Mouse (Mus musculus) MEL (cell line): ENCODE results near the gene Pbp2. TPM values are rescaled to one million over a fixed set of nuclear protein-coding genes. Genes with fewer than 3 reads are reported as not detected.

Source experiments
- DNase-seq: peaks from one replicate; pipeline ENCODE4 v3.0.0; 2011; ENCODE audit warnings: low read depth, low spot score
- H3K27ac ChIP-seq: 2 replicates; pipeline ENCODE4 v1.5.1; 2012; ENCODE audit warnings: low read depth, mild to moderate bottlenecking, control low read depth, low read length, moderate library complexity; ENCODE audit not compliant: control insufficient read depth
- H3K27me3 ChIP-seq, 2 experiments: fragments of 150-350 bp in 1 of 2; sonication (generic) in 1 of 2; 2 replicates each; pipeline ENCODE4 v1.6.1; 2012; ENCODE audit warnings: low read length in 2 of 2, mild to moderate bottlenecking in 2 of 2, improper control_type of control experiment in 1 of 2, moderate library complexity in 1 of 2; ENCODE audit not compliant: insufficient read depth in 2 of 2, control insufficient read depth in 1 of 2
- H3K36me3 ChIP-seq, 2 experiments: 2 replicates each; pipeline ENCODE4 v1.6.1; 2012 to 2014; ENCODE audit warnings: low read length in 2 of 2, improper control_type of control experiment in 1 of 2, inconsistent platforms in 1 of 2, mild to moderate bottlenecking in 1 of 2; ENCODE audit not compliant: insufficient read depth in 2 of 2, control insufficient read depth in 1 of 2
- H3K4me1 ChIP-seq, 2 experiments: fragments of 150-350 bp in 1 of 2; sonication (generic) in 1 of 2; 2 replicates each; pipeline ENCODE4 v1.6.1; 2012; ENCODE audit warnings: low read length in 2 of 2, improper control_type of control experiment in 1 of 2, mild to moderate bottlenecking in 1 of 2; ENCODE audit not compliant: insufficient read depth in 2 of 2, control insufficient read depth in 1 of 2
- H3K4me3 ChIP-seq, 2 experiments: fragments of 150-350 bp in 1 of 2; sonication (generic) in 1 of 2; 2 replicates each; pipeline ENCODE4 v1.5.1; 2012; ENCODE audit warnings: low read depth in 2 of 2, low read length in 2 of 2, mild to moderate bottlenecking in 2 of 2, moderate library complexity in 2 of 2, control low read depth in 1 of 2, improper control_type of control experiment in 1 of 2; ENCODE audit not compliant: control insufficient read depth in 1 of 2, insufficient read depth in 1 of 2
- H3K79me2 ChIP-seq: 2 replicates; pipeline ENCODE4 v1.6.1; 2012; ENCODE audit warnings: mild to moderate bottlenecking, low read length, moderate library complexity; ENCODE audit not compliant: control insufficient read depth, poor library complexity, insufficient read depth
- H3K9ac ChIP-seq: 2 replicates; pipeline ENCODE4 v1.6.1; 2012; ENCODE audit warnings: low read depth, mild to moderate bottlenecking, control low read depth, low read length, moderate library complexity; ENCODE audit not compliant: control insufficient read depth, poor library complexity, severe bottlenecking
- H3K9me3 ChIP-seq: fragments of 150-350 bp; sonication (generic); replicated peaks from 2 replicates; pipeline ENCODE4 v1.6.1; 2012; ENCODE audit warnings: mild to moderate bottlenecking, low read length, improper control_type of control experiment, moderate library complexity; ENCODE audit not compliant: insufficient read depth
- BHLHE40 ChIP-seq: IDR thresholded peaks from 2 replicates; pipeline ENCODE4 v1.6.1; 2012; ENCODE audit warnings: low read depth, mild to moderate bottlenecking, inconsistent platforms, low read length, improper control_type of control experiment, borderline replicate concordance
- CHD1 ChIP-seq: IDR thresholded peaks from 2 replicates; pipeline ENCODE4 v1.6.1; 2012; ENCODE audit warnings: low read depth, mild to moderate bottlenecking, inconsistent platforms, low read length, improper control_type of control experiment
- CHD2 ChIP-seq: IDR thresholded peaks from 2 replicates; pipeline ENCODE4 v1.6.1; 2011; ENCODE audit warnings: low read length, improper control_type of control experiment
- CTCF ChIP-seq, 3 experiments: IDR thresholded peaks in 2 of 3; conservative IDR thresholded peaks in 1 of 3; 2 replicates each; pipeline ENCODE4 v1.5.1; 2011 to 2012; ENCODE audit warnings: low read length in 3 of 3, low read depth in 2 of 3, mild to moderate bottlenecking in 2 of 3, improper control_type of control experiment in 1 of 3, inconsistent platforms in 1 of 3, mixed read lengths in 1 of 3, moderate library complexity in 1 of 3; ENCODE audit not compliant: control insufficient read depth in 1 of 3, insufficient read depth in 1 of 3, poor library complexity in 1 of 3, severe bottlenecking in 1 of 3
- E2F4 ChIP-seq: IDR thresholded peaks from 2 replicates; pipeline ENCODE4 v1.6.1; 2011; ENCODE audit warnings: low read depth, low read length, improper control_type of control experiment, borderline replicate concordance
- ELF1 ChIP-seq: IDR thresholded peaks from 2 replicates; pipeline ENCODE4 v1.6.1; 2014; ENCODE audit warnings: low read depth, mild to moderate bottlenecking, inconsistent platforms, low read length, improper control_type of control experiment, moderate library complexity
- EP300 ChIP-seq, 2 experiments: IDR thresholded peaks; 2 replicates each; pipeline ENCODE4 v1.6.1; 2011; ENCODE audit warnings: improper control_type of control experiment in 2 of 2, low read length in 2 of 2, low read depth in 1 of 2, mild to moderate bottlenecking in 1 of 2
- ETS1 ChIP-seq: IDR thresholded peaks from 2 replicates; pipeline ENCODE4 v1.6.1; 2012; ENCODE audit warnings: low read depth, mild to moderate bottlenecking, inconsistent platforms, low read length, improper control_type of control experiment, moderate library complexity
- KAT2A ChIP-seq: conservative IDR thresholded peaks from 2 replicates; pipeline ENCODE4 v1.6.1; 2012; ENCODE audit warnings: low read depth, low read length, improper control_type of control experiment, inconsistent platforms
- MAX ChIP-seq: IDR thresholded peaks from 2 replicates; pipeline ENCODE4 v1.6.1; 2011; ENCODE audit warnings: low read length, improper control_type of control experiment
- MEF2A ChIP-seq: IDR thresholded peaks from 2 replicates; pipeline ENCODE4 v1.6.1; 2014; ENCODE audit warnings: low read depth, mild to moderate bottlenecking, inconsistent platforms, low read length, improper control_type of control experiment; ENCODE audit not compliant: poor library complexity, insufficient replicate concordance, severe bottlenecking; ENCODE audit errors: extremely low read depth
- MXI1 ChIP-seq: IDR thresholded peaks from 2 replicates; pipeline ENCODE4 v1.6.1; 2011; ENCODE audit warnings: mild to moderate bottlenecking, low read depth, low read length, improper control_type of control experiment
- MYB ChIP-seq: IDR thresholded peaks from 2 replicates; pipeline ENCODE4 v1.6.1; 2011; ENCODE audit warnings: mild to moderate bottlenecking, low read depth, low read length, improper control_type of control experiment
- MYC ChIP-seq: IDR thresholded peaks from 2 replicates; pipeline ENCODE4 v1.6.1; 2011; ENCODE audit warnings: low read depth, mild to moderate bottlenecking, low read length, improper control_type of control experiment, moderate library complexity
- NELFE ChIP-seq: IDR thresholded peaks from 2 replicates; pipeline ENCODE4 v1.6.1; 2011; ENCODE audit warnings: low read depth, low read length, improper control_type of control experiment
- NRF1 ChIP-seq: IDR thresholded peaks from 2 replicates; pipeline ENCODE4 v1.6.1; 2014; ENCODE audit warnings: low read depth, mild to moderate bottlenecking, inconsistent platforms, low read length, improper control_type of control experiment, moderate library complexity; ENCODE audit not compliant: poor library complexity, insufficient read depth, severe bottlenecking
- RCOR1 ChIP-seq: IDR thresholded peaks from 2 replicates; pipeline ENCODE4 v1.6.1; 2012; ENCODE audit warnings: low read depth, mild to moderate bottlenecking, inconsistent platforms, low read length, improper control_type of control experiment
- SIN3A ChIP-seq: IDR thresholded peaks from 2 replicates; pipeline ENCODE4 v1.6.1; 2012; ENCODE audit warnings: low read length, improper control_type of control experiment, inconsistent platforms
- SMC3 ChIP-seq: IDR thresholded peaks from 2 replicates; pipeline ENCODE4 v1.6.1; 2011; ENCODE audit warnings: low read depth, low read length, improper control_type of control experiment
- TAL1 ChIP-seq: IDR thresholded peaks from 2 replicates; pipeline ENCODE4 v1.6.1; 2012; ENCODE audit warnings: mild to moderate bottlenecking, inconsistent platforms, low read length, moderate library complexity, mixed read lengths
- TBP ChIP-seq: IDR thresholded peaks from 2 replicates; pipeline ENCODE4 v1.8.0; 2011; ENCODE audit warnings: low read depth, low read length, improper control_type of control experiment
- USF1 ChIP-seq: IDR thresholded peaks from 2 replicates; pipeline ENCODE4 v1.6.1; 2014; ENCODE audit warnings: low read depth, mild to moderate bottlenecking, inconsistent platforms, low read length, improper control_type of control experiment, moderate library complexity
- ZKSCAN1 ChIP-seq: IDR thresholded peaks from 2 replicates; pipeline ENCODE4 v1.6.1; 2012; ENCODE audit warnings: low read depth, mild to moderate bottlenecking, inconsistent platforms, low read length, improper control_type of control experiment, moderate library complexity
- ZNF384 ChIP-seq: IDR thresholded peaks from 2 replicates; pipeline ENCODE4 v1.6.1; 2012; ENCODE audit warnings: low read depth, mild to moderate bottlenecking, inconsistent platforms, low read length, improper control_type of control experiment
- polyA plus RNA-seq, 2 experiments: library from polyadenylated mRNA; stranded (reverse) in 1 of 2; unstranded in 1 of 2; fragments of >175 nt in 1 of 2; fragments of >200 nt in 1 of 2; gene quantifications; 2 replicates each; pipeline versions ENCODE4 v1.2.1 to v1.2.4; 2012; ENCODE audit warnings: low replicate concordance in 2 of 2, low read depth in 1 of 2; ENCODE audit not compliant: insufficient read length in 2 of 2, insufficient read depth in 1 of 2, missing spikeins in 1 of 2
- total RNA-seq: library from RNA; depleted of rRNA; stranded (reverse); fragments of 300-350 nt; gene quantifications from 2 replicates; pipeline ENCODE4 v1.2.3, GENCODE M21; 2012

Pbp2 gene
- total and polyA plus RNA-seq, 3 experiments: not detected

DNA sequence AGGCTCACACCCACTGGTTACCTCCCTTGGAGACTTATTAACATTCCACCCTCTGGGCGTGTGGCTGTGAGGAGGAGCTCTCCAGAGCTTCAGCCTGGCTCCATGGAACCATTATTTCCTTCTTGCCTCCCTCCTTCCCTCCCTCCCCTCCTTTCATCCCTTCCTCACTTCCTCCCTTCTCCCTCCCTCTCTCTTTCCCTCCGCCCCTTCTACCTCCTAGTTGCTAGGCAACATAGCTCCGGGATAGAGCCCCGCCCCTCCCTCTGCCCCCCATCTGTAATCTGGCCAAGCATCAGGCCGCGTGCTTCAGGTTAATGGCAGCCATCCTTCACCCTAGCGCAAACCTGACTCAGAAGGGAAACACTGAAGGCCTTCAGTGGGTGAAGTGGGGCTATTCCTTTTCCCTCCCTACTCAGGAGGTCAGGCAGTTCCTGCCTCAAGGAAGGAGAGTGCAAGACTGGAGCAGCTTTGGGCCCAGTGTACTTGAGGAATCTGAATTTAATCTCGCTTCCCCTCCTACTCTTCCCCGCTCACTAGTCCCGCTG is 22.6 kb upstream of the Pbp2 start:
- H3K4me1 ChIP-seq: no peaks in the 10 kb centered on the region
- H3K4me3 ChIP-seq: no peak overlapping the region
- H3K9me3 ChIP-seq: no peaks in the 10 kb centered on the region
- H3K27ac ChIP-seq: no peak overlapping the region
- no peak overlapping the region for H3K9ac ChIP-seq
- H3K27me3 ChIP-seq: no peaks in the 10 kb centered on the region
- TF ChIP-seq E2F4: no peak
- no peak for TF ChIP-seq ETS1
- TF ChIP-seq USF1: no peak
- TF ChIP-seq EP300 (IDR thresholded peaks at IDR 0.05; ENCODE audit: low read depth in 1 of 2, low read length in 2 of 2): no peak
- TF ChIP-seq MXI1: no peak
- TF ChIP-seq NELFE: no peak
- no peak for TF ChIP-seq SMC3
- TF ChIP-seq SIN3A: no peak
- no peak for TF ChIP-seq BHLHE40
- no peak for TF ChIP-seq CTCF (IDR thresholded peaks at IDR 0.05 in 2 of 3, conservative IDR thresholded peaks at IDR 0.05 in 1 of 3; ENCODE audit: control insufficient read depth in 1 of 3, insufficient read depth in 1 of 3, low read depth in 2 of 3, low read length in 3 of 3, poor library complexity in 1 of 3, severe bottlenecking in 1 of 3)
- no peak for TF ChIP-seq ZNF384
- no peak for TF ChIP-seq NRF1
- TF ChIP-seq RCOR1: no peak
- TF ChIP-seq CHD1: no peak
- TF ChIP-seq MYC: no peak
- no peak for TF ChIP-seq ZKSCAN1
- TF ChIP-seq MAX: no peak
- no peak for TF ChIP-seq KAT2A
- TF ChIP-seq ELF1: no peak
- H3K79me2 ChIP-seq: no peaks in the 10 kb centered on the region
- H3K36me3 ChIP-seq: no peaks in the 10 kb centered on the region
- DNase-seq: no peak

DNA sequence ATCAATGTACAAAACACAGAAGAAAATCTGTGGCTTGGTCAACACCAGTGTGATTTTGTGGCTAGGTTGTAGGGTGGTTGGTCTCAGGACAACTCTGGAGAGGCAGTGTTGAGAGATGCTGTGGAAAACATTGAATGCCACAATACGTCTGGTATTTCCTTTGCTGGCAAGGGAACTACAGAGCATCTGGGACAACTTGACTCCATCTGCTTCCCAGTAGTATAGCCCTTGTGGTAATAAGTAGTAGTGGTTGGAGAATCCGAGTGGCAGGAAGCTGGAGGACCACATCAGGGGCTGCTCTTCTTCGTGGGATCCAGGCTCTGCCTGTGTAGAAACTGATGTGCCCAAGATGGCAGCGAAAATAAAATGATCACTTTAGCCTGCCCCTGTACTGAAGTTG is 21.7 kb upstream of the Pbp2 start:
- no peak for DNase-seq
- Histone ChIP-seq H3K79me2 (no peaks in the 10 kb centered on the region), H3K36me3 (no peaks in the 10 kb centered on the region), H3K9me3 (no peaks in the 10 kb centered on the region), H3K27ac (no peak overlapping the region), H3K9ac (no peak overlapping the region), H3K4me1 (no peaks in the 10 kb centered on the region), H3K4me3 (no peak overlapping the region)
- TF ChIP-seq MEF2A (no peak), TAL1 (no peak), EP300 (IDR thresholded peaks at IDR 0.05; ENCODE audit: low read depth in 1 of 2, low read length in 2 of 2) (no peak), ELF1 (no peak), TBP (no peak), BHLHE40 (no peak), CTCF (IDR thresholded peaks at IDR 0.05 in 2 of 3, conservative IDR thresholded peaks at IDR 0.05 in 1 of 3; ENCODE audit: control insufficient read depth in 1 of 3, insufficient read depth in 1 of 3, low read depth in 2 of 3, low read length in 3 of 3, poor library complexity in 1 of 3, severe bottlenecking in 1 of 3) (no peak), MYB (no peak), CHD2 (no peak)
- TF ChIP-seq, all 39 proteins: peak for 0
- no peaks in the 10 kb centered on the region for H3K27me3 ChIP-seq
